Mouse (Mus musculus) ES-Bruce4 (cell line): ENCODE measurements at regions not wholly inside any gene's neighbourhood (a gene's known extent, or its start where the extent isn't known, plus 50 kb on each side); places are given as distances from the start of the nearest gene placed in this dataset.

ENCODE experiments used
- H3K27ac ChIP-seq: 2 replicates; pipeline ENCODE4 v1.5.1; 2012; ENCODE audit warnings: low read length, inconsistent platforms; ENCODE audit not compliant: insufficient read depth
- H3K27me3 ChIP-seq: 2 replicates; pipeline ENCODE4 v1.6.1; 2012; ENCODE audit warnings: mild to moderate bottlenecking, low read length, inconsistent platforms; ENCODE audit not compliant: control insufficient read depth, poor library complexity, insufficient read depth, severe bottlenecking
- H3K36me3 ChIP-seq: 2 replicates; pipeline ENCODE4 v1.6.1; 2012; ENCODE audit warnings: inconsistent platforms, mild to moderate bottlenecking, low read length, moderate library complexity; ENCODE audit not compliant: control insufficient read depth, poor library complexity, insufficient read depth, severe bottlenecking
- H3K4me1 ChIP-seq: one replicate; pipeline ENCODE4 v1.8.1; 2011; ENCODE audit warnings: low read length; ENCODE audit not compliant: control insufficient read depth, insufficient read depth
- H3K4me3 ChIP-seq: 2 replicates; pipeline ENCODE4 v1.5.1; 2011; ENCODE audit warnings: low read depth, mild to moderate bottlenecking, low read length
- H3K9ac ChIP-seq: 2 replicates; pipeline ENCODE4 v1.6.1; 2012; ENCODE audit warnings: low read depth, mild to moderate bottlenecking, inconsistent platforms; ENCODE audit not compliant: poor library complexity, severe bottlenecking
- H3K9me3 ChIP-seq: replicated peaks from 2 replicates; pipeline ENCODE4 v1.6.1; 2012; ENCODE audit warnings: mild to moderate bottlenecking, low read length, inconsistent platforms; ENCODE audit not compliant: control insufficient read depth, poor library complexity, insufficient read depth, severe bottlenecking
- CTCF ChIP-seq: IDR thresholded peaks from one replicate; pipeline ENCODE4 v1.8.1; 2011; ENCODE audit warnings: low read depth, low read length
- EP300 ChIP-seq: IDR thresholded peaks from 2 replicates; pipeline ENCODE4 v1.6.1; 2011; ENCODE audit warnings: low read depth, low read length; ENCODE audit not compliant: insufficient read depth
- POLR2A ChIP-seq: IDR thresholded peaks from one replicate; pipeline ENCODE4 v1.8.1; 2011; ENCODE audit warnings: low read length; ENCODE audit not compliant: insufficient read depth

- TF ChIP-seq POLR2A, result no peak
- no peak for TF ChIP-seq CTCF
- no peak for TF ChIP-seq EP300
- no peaks in the 10 kb centered on the region for H3K36me3 ChIP-seq
- no peak overlapping the region for H3K9ac ChIP-seq
- H3K4me3 ChIP-seq, result no peak overlapping the region
- H3K27me3 ChIP-seq, result no peaks in the 10 kb centered on the region
- no peak overlapping the region for H3K27ac ChIP-seq
- no peaks in the 10 kb centered on the region for H3K9me3 ChIP-seq
- H3K4me1 ChIP-seq, result no peaks in the 10 kb centered on the region
Observed at GRCm38 (mm10) chr9:58438071-58438858, 50.1 kb upstream of the Insyn1 start.
